Mouse (Mus musculus): ENCODE data around the gene Zkscan7. TPM values are rescaled to one million over a fixed set of nuclear protein-coding genes. Genes with fewer than 3 reads are reported as not detected.

Gene Zkscan7
- 13.0 TPM for polyA plus RNA-seq (2015; fragmentation: Illumina TruSeq; extraction: RNeasy Lipid Tissue Mini Kit (QIAGEN cat#74804); ENCODE audit: insufficient read depth, low replicate concordance)

GRCm38 (mm10) chr9:122885385-122885784 is at the start of gene Zkscan7:
Zkscan7 (plus strand) TSS chr9:122885685.

GRCm38 (mm10) chr9:122843760-122844159 is 41.7 kb upstream of the Zkscan7 start, which contains the start of gene Gm35549:
Gm35549 (minus strand) TSS chr9:122844035.

GRCm38 (mm10) chr9:122865697-122866166 is 19.8 kb upstream of the Zkscan7 start, which contains the start of gene Zfp445:
Zfp445 (minus strand) TSS chr9:122866006.

GRCm38 (mm10) chr9:122922936-122923381 is 37.5 kb downstream of the Zkscan7 start, which contains the start of gene Zfp105:
Zfp105 (plus strand) TSS chr9:122923072.

Other genes starting within 250 kb of the Zkscan7 start
- gene Topaz1, start 138.3 kb upstream of the Zkscan7 start, polyA plus RNA-seq (2015; fragmentation: Illumina TruSeq; extraction: RNeasy Lipid Tissue Mini Kit (QIAGEN cat#74804); ENCODE audit: insufficient read depth, low replicate concordance): not detected
- 13.0 TPM for gene Tcaim, start 80.1 kb upstream of the Zkscan7 start, polyA plus RNA-seq (2015; fragmentation: Illumina TruSeq; extraction: RNeasy Lipid Tissue Mini Kit (QIAGEN cat#74804); ENCODE audit: insufficient read depth, low replicate concordance)
- not detected for gene Gm35549, start 41.6 kb upstream of the Zkscan7 start, polyA plus RNA-seq (2015; fragmentation: Illumina TruSeq; extraction: RNeasy Lipid Tissue Mini Kit (QIAGEN cat#74804); ENCODE audit: insufficient read depth, low replicate concordance)
- gene Zfp445, start 19.7 kb upstream of the Zkscan7 start, polyA plus RNA-seq (2015; fragmentation: Illumina TruSeq; extraction: RNeasy Lipid Tissue Mini Kit (QIAGEN cat#74804); ENCODE audit: insufficient read depth, low replicate concordance): 188 TPM
- gene Zfp105, start 37.4 kb downstream of the Zkscan7 start, polyA plus RNA-seq (2015; fragmentation: Illumina TruSeq; extraction: RNeasy Lipid Tissue Mini Kit (QIAGEN cat#74804); ENCODE audit: insufficient read depth, low replicate concordance): 3.1 TPM
- gene 1110059G10Rik, start 65.3 kb downstream of the Zkscan7 start, polyA plus RNA-seq (2015; fragmentation: Illumina TruSeq; extraction: RNeasy Lipid Tissue Mini Kit (QIAGEN cat#74804); ENCODE audit: insufficient read depth, low replicate concordance): 38.7 TPM
- 16.4 TPM for gene Kif15, start 65.4 kb downstream of the Zkscan7 start, polyA plus RNA-seq (2015; fragmentation: Illumina TruSeq; extraction: RNeasy Lipid Tissue Mini Kit (QIAGEN cat#74804); ENCODE audit: insufficient read depth, low replicate concordance)
- gene Tmem42, start 135.6 kb downstream of the Zkscan7 start, polyA plus RNA-seq (2015; fragmentation: Illumina TruSeq; extraction: RNeasy Lipid Tissue Mini Kit (QIAGEN cat#74804); ENCODE audit: insufficient read depth, low replicate concordance): 14.8 TPM
- 0.76 TPM for gene Tgm4, start 149.0 kb downstream of the Zkscan7 start, polyA plus RNA-seq (2015; fragmentation: Illumina TruSeq; extraction: RNeasy Lipid Tissue Mini Kit (QIAGEN cat#74804); ENCODE audit: insufficient read depth, low replicate concordance)
- 42.2 TPM for gene Zdhhc3, start 227.5 kb downstream of the Zkscan7 start, polyA plus RNA-seq (2015; fragmentation: Illumina TruSeq; extraction: RNeasy Lipid Tissue Mini Kit (QIAGEN cat#74804); ENCODE audit: insufficient read depth, low replicate concordance)
- 59.8 TPM for gene Exosc7, start 227.5 kb downstream of the Zkscan7 start, polyA plus RNA-seq (2015; fragmentation: Illumina TruSeq; extraction: RNeasy Lipid Tissue Mini Kit (QIAGEN cat#74804); ENCODE audit: insufficient read depth, low replicate concordance)

All from spleen, adult 10 weeks (tissue).